Mouse (Mus musculus) liver, postnatal 0 days (tissue): ENCODE results near the gene Olfr1269. TPM values are rescaled to one million over a fixed set of nuclear protein-coding genes. Genes with fewer than 3 reads are reported as not detected.

Experiments used
- ATAC-seq: fragments of 200-750 bp; cut with Nextera tagmentation; 2 replicates; pipeline ENCODE4 v1.8.0; 2017; ENCODE audit warnings: mild to moderate bottlenecking, moderate library complexity
- DNase-seq: peaks from one replicate; pipeline ENCODE4 v3.0.0-alpha.2; 2016
- H3K27ac ChIP-seq: fragments of 300-500 bp; sonication (generic); 2 replicates; pipeline ENCODE4 v1.5.1; 2014; ENCODE audit warnings: antibody characterized with exemption, moderate library complexity, mild to moderate bottlenecking, low read depth
- H3K27me3 ChIP-seq: fragments of 300-500 bp; sonication (generic); 2 replicates; pipeline ENCODE4 v1.6.1; 2014; ENCODE audit warnings: low read length, control low read depth, mixed read lengths; ENCODE audit not compliant: insufficient read depth
- H3K36me3 ChIP-seq: fragments of 300-500 bp; sonication (generic); replicated peaks from 2 replicates; pipeline ENCODE4 v1.6.1; 2014; ENCODE audit warnings: mild to moderate bottlenecking, control low read depth, low read length, moderate library complexity, mixed read lengths; ENCODE audit not compliant: insufficient read depth
- H3K4me1 ChIP-seq: fragments of 300-500 bp; sonication (generic); 2 replicates; pipeline ENCODE4 v1.6.1; 2014; ENCODE audit warnings: antibody characterized with exemption, mild to moderate bottlenecking, control low read depth; ENCODE audit not compliant: insufficient read depth
- H3K4me2 ChIP-seq: fragments of 300-500 bp; sonication (generic); 2 replicates; pipeline ENCODE4 v1.6.1; 2014; ENCODE audit warnings: low read depth, mild to moderate bottlenecking, low read length, moderate library complexity, mixed read lengths
- H3K4me3 ChIP-seq: fragments of 300-500 bp; sonication (generic); 2 replicates; pipeline ENCODE4 v1.5.1; 2014; ENCODE audit warnings: low read depth, low read length
- H3K9ac ChIP-seq: fragments of 300-500 bp; sonication (generic); replicated peaks from 2 replicates; pipeline ENCODE4 v1.6.1; 2014; ENCODE audit warnings: mild to moderate bottlenecking, moderate library complexity
- H3K9me3 ChIP-seq: fragments of 300-500 bp; sonication (generic); 2 replicates; pipeline ENCODE4 v1.6.1; 2016; ENCODE audit warnings: mild to moderate bottlenecking, control low read depth, low read length, mixed read lengths
- CTCF ChIP-seq: sonication (generic); IDR thresholded peaks from 2 replicates; pipeline ENCODE4 v1.5.1; 2016; ENCODE audit warnings: antibody characterized with exemption, low read depth
- EP300 ChIP-seq: IDR thresholded peaks from 2 replicates; pipeline ENCODE4 v1.6.1; 2016; ENCODE audit warnings: antibody characterized with exemption, low read depth, mild to moderate bottlenecking
- WGBS: fragments of 180-500 bp; shearing (Covaris S2); extraction: QIAGEN DNeasy Blood & Tissue Kit; methylation state at CpG from one replicate; pipeline ENCODE4 v1.1.7; 2014; ENCODE audit not compliant: insufficient replicate concordance; 5-methylcytosine and 5-hydroxymethylcytosine counted together
- polyA plus RNA-seq: library from polyadenylated mRNA; unstranded; fragments of >200 nt; fragmentation: Nextera tagmentation; extraction: Ambion mirVana; gene quantifications from 2 replicates; pipeline ENCODE4 v1.2.1, GENCODE M21; 2015

Gene Olfr1269
- polyA plus RNA-seq: not detected in 2 replicates

- Histone ChIP-seq H3K4me1 (no peaks in the 10 kb centered on the region), H3K4me3 (no peak within 1 kb of the TSS), H3K4me2 (no peak within 1 kb of the TSS), H3K9me3 (no peaks in the 10 kb centered on the region), H3K9ac (no peak within 1 kb of the TSS), H3K27me3 (no peaks in the 10 kb centered on the region), H3K36me3 (no peaks in the 10 kb centered on the region), H3K27ac (no peak within 1 kb of the TSS)
- ATAC-seq: no peak
- WGBS: 78% methylated on average over 1 of the region's 1 CpGs
- DNase-seq: no peak
- no peak for TF ChIP-seq CTCF
- no peak for TF ChIP-seq EP300
Observed at GRCm38 (mm10) chr2:90121312-90121711, at the start of gene Olfr1269. Gene Olfr1269 (minus strand): TSS chr2:90121412.

DNA sequence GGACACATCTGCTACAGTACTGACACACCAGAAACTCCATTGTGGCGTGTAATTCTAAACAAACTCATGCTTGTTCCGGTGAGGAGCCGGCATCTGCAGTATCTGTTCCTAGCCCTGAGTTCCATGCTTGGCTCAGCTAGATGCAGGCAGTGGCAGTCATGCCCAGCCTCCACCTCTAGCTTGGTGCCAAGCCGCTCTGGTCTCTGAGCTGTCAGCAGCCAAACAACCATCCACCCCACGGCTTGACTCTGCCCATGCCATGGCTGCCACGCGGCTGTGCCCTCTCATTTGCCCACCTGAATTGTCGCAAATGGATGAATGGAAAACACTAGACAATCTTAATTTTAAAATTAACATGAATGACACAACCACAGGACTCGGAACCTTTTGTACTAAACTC is 32.7 kb upstream of the Olfr1269 start:
- no peak for DNase-seq
- Histone ChIP-seq H3K9ac (no peak overlapping the region), H3K9me3 (no peaks in the 10 kb centered on the region; the same call in 1 of the 2 replicates), H3K27me3 (no peaks in the 10 kb centered on the region), H3K27ac (no peak overlapping the region), H3K4me1 (no peaks in the 10 kb centered on the region), H3K4me3 (no peak overlapping the region), H3K4me2 (no peak overlapping the region), H3K36me3 (no peaks in the 10 kb centered on the region)
- WGBS: 78% methylated on average over 9 of the region's 9 CpGs
- no peak for ATAC-seq
- TF ChIP-seq EP300 (no peak), CTCF (no peak)

- WGBS: 71% methylated on average over 3 of the region's 3 CpGs
- ATAC-seq: no peak
Observed at GRCm38 (mm10) chr2:90152991-90153390, 31.8 kb upstream of the Olfr1269 start, which contains the start of gene Olfr1270. Gene Olfr1270 (minus strand): TSS chr2:90153091.

DNA sequence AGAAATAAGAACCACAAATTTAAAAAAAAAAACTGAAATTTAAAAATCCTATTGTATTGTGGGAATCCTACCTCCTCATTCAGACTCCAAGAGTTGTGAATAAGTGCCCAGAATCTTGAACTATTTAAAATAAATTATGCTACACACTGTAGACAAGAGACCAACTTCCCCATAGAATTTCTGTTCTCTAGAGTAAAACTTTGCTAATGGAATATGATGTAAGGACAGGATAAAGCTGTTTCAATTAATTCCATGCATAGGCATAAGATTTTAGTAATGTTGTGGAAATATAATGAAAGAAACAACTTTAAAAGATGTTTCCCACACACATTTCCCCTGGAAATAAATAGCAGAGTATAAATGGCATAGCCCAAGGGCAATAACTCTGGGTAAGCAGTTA is 21.0 kb upstream of the Olfr1269 start, which contains the start of gene Olfr32:
Gene Olfr32, minus strand, starts transcription at position 101 of the 400 bp plus-strand sequence.
- no peak within 1 kb of the TSS for H3K4me3 ChIP-seq

More at GRCm38 (mm10) chr2:90152991-90153390, 31.8 kb upstream of the Olfr1269 start, which contains the start of gene Olfr1270:
- H3K4me1 ChIP-seq: no peaks in the 10 kb centered on the region
- TF ChIP-seq CTCF: no peak
- no peak for TF ChIP-seq EP300
- no peak within 1 kb of the TSS for H3K4me2 ChIP-seq
- H3K36me3 ChIP-seq: no peaks in the 10 kb centered on the region
- no peak for DNase-seq
- no peak within 1 kb of the TSS for H3K9ac ChIP-seq
- no peaks in the 10 kb centered on the region for H3K27me3 ChIP-seq
- H3K4me3 ChIP-seq: no peak within 1 kb of the TSS
- H3K27ac ChIP-seq: no peak within 1 kb of the TSS
- H3K9me3 ChIP-seq: no peaks in the 10 kb centered on the region; the same call in 1 of the 2 replicates

DNA sequence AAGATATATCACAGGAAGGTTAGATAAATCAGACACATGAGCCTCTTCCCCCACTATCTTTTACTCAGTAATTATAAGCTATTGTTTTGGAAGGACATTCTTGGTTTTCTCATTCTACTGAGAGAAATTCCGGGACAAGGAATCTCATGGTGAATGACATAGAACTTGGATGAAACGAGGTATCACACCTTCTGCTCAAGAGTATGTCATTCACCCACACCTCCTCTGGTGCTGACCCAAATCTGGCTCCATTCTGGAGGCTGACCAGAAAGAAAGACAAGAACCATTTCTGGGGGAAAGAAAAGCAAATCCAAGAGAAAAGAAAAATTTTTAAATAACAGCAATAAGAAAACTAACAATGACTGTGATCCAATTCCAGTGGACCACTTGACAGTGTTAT is 51.1 kb downstream of the Olfr1269 start:
- Histone ChIP-seq H3K9me3 (no peaks in the 10 kb centered on the region), H3K4me3 (no peak overlapping the region), H3K4me1 (no peaks in the 10 kb centered on the region), H3K9ac (no peak overlapping the region), H3K36me3 (no peaks in the 10 kb centered on the region), H3K27me3 (no peaks in the 10 kb centered on the region), H3K4me2 (no peak overlapping the region), H3K27ac (no peak overlapping the region)
- TF ChIP-seq CTCF: no peak
- no peak for TF ChIP-seq EP300
- ATAC-seq (no peak), DNase-seq (no peak)
- 61% methylated on average over 2 of the region's 2 CpGs for WGBS

More for the DNA sequence above, 21.0 kb upstream of the Olfr1269 start, which contains the start of gene Olfr32:
- Histone ChIP-seq H3K4me2 (no peak within 1 kb of the TSS), H3K9me3 (no peaks in the 10 kb centered on the region), H3K9ac (no peak within 1 kb of the TSS), H3K36me3 (no peaks in the 10 kb centered on the region), H3K4me1 (no peaks in the 10 kb centered on the region), H3K27ac (no peak within 1 kb of the TSS), H3K27me3 (no peaks in the 10 kb centered on the region)
- DNase-seq (no peak), ATAC-seq (no peak)
- TF ChIP-seq EP300 (no peak), CTCF (no peak)

Other genes with a start within 250 kb of the Olfr1269 start
- gene Olfr1257, start 243.0 kb downstream of the Olfr1269 start, polyA plus RNA-seq: not detected in 2 replicates
- not detected in 2 replicates for gene Olfr1258, start 194.1 kb downstream of the Olfr1269 start, polyA plus RNA-seq
- not detected in 2 replicates for gene Olfr1259, start 172.7 kb downstream of the Olfr1269 start, polyA plus RNA-seq
- not detected in 2 replicates for gene Olfr1260, start 147.1 kb downstream of the Olfr1269 start, polyA plus RNA-seq
- gene Olfr1261, start 130.2 kb downstream of the Olfr1269 start, polyA plus RNA-seq: not detected in 2 replicates
- gene Olfr1262, start 121.3 kb downstream of the Olfr1269 start, polyA plus RNA-seq: not detected in 2 replicates
- not detected in 2 replicates for gene Olfr1263, start 109.3 kb downstream of the Olfr1269 start, polyA plus RNA-seq
- gene Olfr1264, start 95.8 kb downstream of the Olfr1269 start, polyA plus RNA-seq: not detected in 2 replicates
- not detected in 2 replicates for gene Olfr1265, start 86.1 kb downstream of the Olfr1269 start, polyA plus RNA-seq
- not detected in 2 replicates for gene Olfr140, start 57.8 kb downstream of the Olfr1269 start, polyA plus RNA-seq
- not detected in 2 replicates for gene Olfr32, start 20.9 kb upstream of the Olfr1269 start, polyA plus RNA-seq
- gene Olfr1270, start 31.7 kb upstream of the Olfr1269 start, polyA plus RNA-seq: not detected in 2 replicates
- gene Olfr1506, start 103.1 kb upstream of the Olfr1269 start, polyA plus RNA-seq: not detected in 2 replicates
- gene Olfr142, start 136.2 kb upstream of the Olfr1269 start, polyA plus RNA-seq: not detected in 2 replicates
- not detected in 2 replicates for gene Olfr1271, start 149.6 kb upstream of the Olfr1269 start, polyA plus RNA-seq
- gene Olfr1272, start 171.4 kb upstream of the Olfr1269 start, polyA plus RNA-seq: not detected in 2 replicates
- not detected in 2 replicates for gene Gm13769, start 200.8 kb upstream of the Olfr1269 start, polyA plus RNA-seq